Mouse (Mus musculus) embryonic stem cell, embryonic (primary cell): ENCODE data around the gene Polr3e.

Experiments used
- CTCF ChIA-PET, 4 experiments: fragments of 300-600 bp in 2 of 4; fragments of 350-600 bp in 2 of 4; sonication (Branson Sonifier 250); formaldehyde crosslinking; loops; one replicate each; lab custom pipeline; 2022; ENCODE audit warnings: inconsistent platforms in 2 of 4; lab: Charles Lee
- POLR2A ChIA-PET, 4 experiments: fragments of 300-600 bp in 2 of 4; fragments of 350-600 bp in 2 of 4; sonication (Branson Sonifier 250); formaldehyde crosslinking; loops; one replicate each; lab custom pipeline; 2022; ENCODE audit warnings: antibody characterized with exemption in 4 of 4, inconsistent platforms in 1 of 4; lab: Charles Lee

Gene Polr3e

DNA sequence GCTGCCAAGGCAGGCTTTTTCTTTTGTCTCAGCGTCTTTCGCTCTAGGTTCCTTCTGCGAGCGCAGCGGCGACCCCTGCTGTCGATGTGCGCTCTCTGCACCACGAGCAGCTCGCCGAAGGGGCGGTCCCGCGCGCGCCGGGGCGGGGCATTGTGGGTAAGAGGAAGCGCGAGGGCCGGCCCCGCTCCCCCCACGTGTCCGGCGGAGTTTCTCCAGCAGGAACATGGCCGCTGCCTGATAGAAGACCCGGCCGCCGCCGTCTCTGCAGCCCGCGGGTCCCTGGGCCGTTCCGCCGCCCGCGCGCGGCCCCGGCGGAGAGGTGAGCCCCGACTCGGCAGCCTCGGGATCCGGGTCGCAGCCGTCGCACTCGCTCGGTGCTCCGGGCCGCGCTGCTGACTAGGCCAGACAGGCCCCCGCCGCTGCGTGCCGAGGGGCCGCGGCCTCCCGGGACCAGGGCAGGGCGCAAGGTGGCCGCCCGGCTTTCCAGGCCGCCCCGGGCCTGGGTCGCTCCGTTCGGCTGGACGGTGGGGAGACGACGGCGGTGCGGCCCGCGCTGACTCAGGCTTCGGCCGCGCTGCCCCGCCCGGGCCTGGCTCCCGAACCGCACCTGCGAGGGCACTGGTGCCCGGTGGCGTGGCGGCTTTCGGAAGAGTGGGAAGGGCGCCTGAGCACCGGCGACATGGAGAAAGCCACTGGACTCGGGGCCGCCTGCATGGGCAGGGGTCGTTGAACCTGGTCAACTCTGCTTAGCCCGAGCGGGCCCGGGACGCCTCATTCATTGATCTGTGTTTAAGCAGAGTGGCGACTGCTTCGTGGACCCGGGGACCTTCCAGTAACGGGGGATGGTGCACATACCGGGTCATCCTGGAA is at the start of gene Polr3e:
TSS of gene Polr3e (plus strand) at position 153 of the 870 bp plus-strand sequence.
- CTCF ChIA-PET = interaction anchor here (0.6 to 3.1 kb wide), 12 partner anchors 20 to 202 kb away, joined by 3 to 36 read pairs (median 6); partner anchors contain the start of gene Eef2k (in 2 of the 4)

DNA sequence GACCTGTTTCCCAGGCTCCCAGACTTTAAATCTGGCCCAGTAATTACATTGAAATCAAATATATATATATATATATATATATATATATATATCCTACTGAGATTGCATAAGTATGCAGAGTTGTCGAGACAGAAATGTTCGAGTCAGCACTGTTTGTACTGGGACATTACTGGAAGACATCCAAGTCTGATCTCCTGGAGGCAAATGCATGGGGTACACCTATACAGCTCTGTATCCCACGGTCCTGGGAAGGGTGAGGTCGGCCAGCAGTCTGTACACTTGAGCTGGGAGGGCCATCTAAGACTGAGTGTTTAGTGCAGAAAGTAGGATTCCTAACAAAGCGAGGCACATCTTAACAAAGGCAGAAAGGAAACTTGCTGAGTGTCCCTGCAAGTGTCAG is 47.7 kb upstream of the Polr3e start:
- CTCF ChIA-PET = interaction anchor here in 1 of 4 experiments (1.1 kb wide), 1 partner anchor 48 kb away, joined by 3 read pairs; the partner anchor contains the start of gene Polr3e
- POLR2A ChIA-PET = interaction anchor here in 3 of 4 experiments (0.6 to 1.3 kb wide), 6 partner anchors 9 to 1332 kb away, joined by 3 to 6 read pairs (median 4); partner anchors contain the start of gene Eef2k (in 2 of the 3)

More for the DNA sequence above, at the start of gene Polr3e:
- POLR2A ChIA-PET = interaction anchor here (0.6 to 8.6 kb wide), 43 partner anchors 9 to 979 kb away, joined by 3 to 52 read pairs (median 4); partner anchors contain the start of genes Eef2k (in 3 of the 4), Cdr2 (in 2 of the 4) and Mfsd13b (in 2 of the 4)

DNA sequence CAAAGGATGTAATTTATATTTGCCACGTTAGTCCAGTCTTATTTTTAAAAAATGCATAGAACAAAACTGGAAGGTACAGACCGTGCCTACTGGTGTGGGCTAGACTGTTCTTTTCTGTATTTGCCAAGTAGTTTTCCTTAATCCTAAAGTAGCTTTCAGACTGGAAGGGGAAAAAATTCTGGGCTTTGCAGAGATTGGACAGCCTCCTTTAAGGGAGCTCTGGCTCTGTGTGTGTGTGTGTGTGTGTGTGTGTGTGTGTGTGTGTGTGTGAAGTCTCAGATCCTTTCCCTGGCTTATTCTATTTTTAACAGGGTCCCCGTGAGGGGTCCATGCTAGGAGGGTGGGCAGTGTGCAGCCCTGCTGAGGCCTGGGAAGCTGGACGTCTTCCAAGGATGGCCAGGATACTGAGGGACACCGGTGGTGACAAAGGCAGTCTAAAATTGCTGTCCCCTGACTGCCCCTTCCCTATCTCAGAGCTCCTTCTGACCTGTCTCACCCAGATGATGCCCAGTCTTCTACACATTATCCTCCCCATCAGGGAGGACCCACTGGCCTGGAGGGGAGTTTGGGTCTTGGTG is 47.0 kb upstream of the Polr3e start:
- CTCF ChIA-PET = interaction anchor here in 1 of 4 experiments (1.1 kb wide), 1 partner anchor 47 kb away, joined by 3 read pairs; the partner anchor contains the start of gene Polr3e
- POLR2A ChIA-PET = interaction anchor here in 3 of 4 experiments (0.6 to 1.3 kb wide), 7 partner anchors 20 to 1332 kb away, joined by 3 to 7 read pairs (median 3); partner anchors contain the start of gene Eef2k (in 1 of the 3)

DNA sequence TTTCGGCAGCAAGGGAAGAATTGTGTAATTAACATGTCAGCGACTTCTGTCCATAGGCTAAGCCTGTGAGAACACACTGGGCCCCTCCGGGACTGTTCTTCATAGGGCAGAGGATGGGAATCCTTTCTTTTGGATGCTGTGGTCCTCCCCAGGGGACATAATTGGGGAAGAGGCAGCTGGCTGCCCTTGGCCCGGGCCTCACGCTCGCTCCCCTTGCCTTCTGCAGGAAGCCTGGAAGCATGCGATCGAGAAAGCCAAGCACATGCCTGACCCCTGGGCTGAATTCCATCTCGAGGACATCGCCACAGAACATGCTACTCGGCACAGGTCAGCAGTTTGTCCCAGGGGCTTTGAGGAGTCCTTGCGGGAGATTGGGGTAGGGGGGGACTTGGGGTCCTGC is 44.5 kb upstream of the Polr3e start:
- ChIA-PET POLR2A (interaction anchor here in 2 of 4 experiments (0.6 to 1.1 kb wide), 2 partner anchors 25 to 133 kb away, joined by 3 read pairs; no protein-coding TSS in a partner anchor), CTCF (no interaction called here)

DNA sequence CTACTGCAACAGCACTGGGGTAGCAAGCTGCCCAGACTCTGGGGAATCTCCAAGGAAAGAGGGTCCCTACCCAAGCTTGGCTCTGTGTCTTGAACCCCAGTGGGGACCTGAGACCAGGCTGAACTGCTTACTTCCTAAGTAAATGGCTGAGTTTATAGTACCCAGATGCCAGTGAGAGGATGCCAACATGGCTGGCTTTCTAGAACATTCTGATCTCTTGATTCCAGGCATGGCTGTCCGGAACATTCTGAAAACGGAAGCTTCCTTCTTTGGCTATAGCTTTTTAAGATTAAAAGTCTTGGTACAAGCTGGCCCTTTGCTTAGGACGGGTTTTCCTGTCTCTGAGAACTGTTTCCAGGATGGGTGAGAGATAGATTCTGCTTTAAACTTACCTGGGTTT is 43.5 kb upstream of the Polr3e start:
- CTCF ChIA-PET = no interaction called here
- POLR2A ChIA-PET = no interaction called here

DNA sequence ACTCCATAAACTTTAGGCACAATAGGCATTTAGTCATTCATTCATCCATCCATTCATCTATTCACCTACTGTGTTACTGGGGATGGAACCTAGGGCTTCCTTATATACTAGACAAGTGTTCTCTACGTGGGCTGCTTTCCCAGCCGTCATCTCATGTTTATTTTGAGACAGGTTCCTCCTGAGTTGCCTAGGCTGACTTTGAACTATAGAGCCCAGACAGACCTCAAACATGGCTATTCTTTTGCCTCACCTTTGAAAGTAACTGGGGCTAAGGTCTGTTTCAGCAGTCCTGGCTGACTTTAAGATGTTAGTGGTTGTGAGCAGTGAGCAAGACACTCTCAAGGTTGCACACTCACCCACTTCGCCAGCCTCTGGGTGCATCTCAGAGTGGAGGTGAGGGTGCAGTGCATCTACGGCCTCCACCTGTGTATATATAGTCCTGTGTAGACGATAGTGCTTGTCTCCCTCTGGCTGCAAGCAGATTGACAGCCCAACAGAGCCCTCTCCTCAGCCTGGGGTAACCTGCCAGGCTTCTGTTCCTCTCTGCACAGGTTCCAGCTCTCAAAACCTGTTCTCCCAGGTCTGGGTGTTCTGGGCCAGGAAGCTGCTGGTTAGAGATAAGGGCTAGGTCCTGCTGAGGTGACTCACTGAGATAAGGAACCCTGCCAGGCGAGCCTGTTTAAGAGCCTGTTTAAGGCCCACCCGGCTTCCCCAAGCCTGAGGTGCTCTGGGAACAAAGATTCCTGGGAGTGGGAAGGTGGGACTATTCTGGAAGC is 42.6 kb upstream of the Polr3e start:
- CTCF ChIA-PET = interaction anchor here in 1 of 4 experiments (0.6 kb wide), 1 partner anchor 9 kb away, joined by 3 read pairs; no protein-coding TSS in a partner anchor
- POLR2A ChIA-PET = interaction anchor here in 2 of 4 experiments (0.5 to 1.2 kb wide), 4 partner anchors 30 to 312 kb away, joined by 3 read pairs; no protein-coding TSS in a partner anchor

- CTCF ChIA-PET = interaction anchor here in 2 of 4 experiments (0.6 to 0.7 kb wide), 4 partner anchors 9 to 672 kb away, joined by 3 to 7 read pairs (median 4); partner anchors contain the start of gene Uqcrc2 (in 1 of the 2)
- POLR2A ChIA-PET = interaction anchor here (0.5 to 1.2 kb wide), 7 partner anchors 10 to 779 kb away, joined by 3 to 4 read pairs (median 3); no protein-coding TSS in a partner anchor
Observed at GRCm38 (mm10) chr7:120875540-120876388, 41.8 kb upstream of the Polr3e start.

DNA sequence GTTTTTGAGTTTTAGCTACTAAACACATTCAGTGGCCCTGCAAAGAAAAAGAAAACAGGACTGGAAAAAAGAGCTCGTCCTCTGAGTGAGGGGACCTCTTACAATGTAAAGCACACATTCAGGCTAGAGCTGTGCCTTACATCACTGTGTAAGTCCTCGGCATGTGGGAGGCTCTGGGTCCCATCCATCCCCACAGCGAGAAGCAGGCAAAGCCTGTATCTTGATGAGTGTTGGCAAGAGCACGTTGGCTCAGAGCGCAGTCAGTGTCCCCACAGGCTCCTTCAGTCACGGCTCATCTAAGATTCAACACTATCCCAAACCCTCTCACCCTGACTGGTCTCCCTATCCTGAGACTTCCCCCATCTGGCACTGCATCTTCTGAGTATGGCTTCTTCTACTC is 39.3 kb upstream of the Polr3e start:
- CTCF ChIA-PET = interaction anchor here in 1 of 4 experiments (0.6 kb wide), 1 partner anchor 41 kb away, joined by 5 read pairs; no protein-coding TSS in a partner anchor
- POLR2A ChIA-PET = interaction anchor here in 1 of 4 experiments (1.3 kb wide), 1 partner anchor 9 kb away, joined by 4 read pairs; no protein-coding TSS in a partner anchor

- ChIA-PET POLR2A (interaction anchor here in 3 of 4 experiments (0.7 to 1.6 kb wide), 6 partner anchors 10 to 167 kb away, joined by 3 to 4 read pairs (median 4); partner anchors contain the start of gene Eef2k (in 1 of the 3)), CTCF (no interaction called here)
Observed at GRCm38 (mm10) chr7:120879972-120880371, 37.6 kb upstream of the Polr3e start.

GRCm38 (mm10) chr7:120880770-120881169 is 36.8 kb upstream of the Polr3e start:
- CTCF ChIA-PET = no interaction called here
- POLR2A ChIA-PET = interaction anchor here in 2 of 4 experiments (1.0 to 1.9 kb wide), 6 partner anchors 12 to 40 kb away, joined by 3 to 4 read pairs (median 3); partner anchors contain the start of genes Eef2k (in 1 of the 2) and Polr3e (in 1 of the 2)

- ChIA-PET POLR2A (interaction anchor here in 3 of 4 experiments (0.7 to 1.9 kb wide), 6 partner anchors 12 to 78 kb away, joined by 3 to 4 read pairs (median 3); partner anchors contain the start of gene Polr3e (in 1 of the 3)), CTCF (no interaction called here)
Observed at GRCm38 (mm10) chr7:120881451-120881850, 36.1 kb upstream of the Polr3e start.

DNA sequence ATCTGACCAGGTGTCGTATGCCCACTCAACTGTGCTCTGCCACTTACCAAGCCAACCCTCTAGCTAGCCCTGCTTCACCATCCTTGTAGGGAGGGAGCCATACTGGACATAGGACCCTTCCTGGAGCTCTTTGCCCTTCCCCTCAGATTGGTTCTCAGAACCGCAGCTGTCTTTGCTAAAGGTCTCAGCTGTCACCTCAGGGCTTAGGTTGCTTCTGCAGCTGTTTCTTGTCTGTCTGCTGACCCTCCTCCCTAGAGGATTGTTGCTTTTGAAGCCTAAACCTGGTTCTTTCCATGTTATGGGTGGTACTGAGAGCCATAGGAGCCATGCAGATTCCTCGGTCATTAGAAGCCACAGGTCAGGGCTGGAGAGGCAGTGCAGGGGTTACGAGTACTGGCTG is 34.9 kb upstream of the Polr3e start:
- CTCF ChIA-PET = no interaction called here
- POLR2A ChIA-PET = interaction anchor here in 1 of 4 experiments (0.8 to 1.0 kb wide), 3 partner anchors 12 to 47 kb away, joined by 3 read pairs; partner anchors contain the start of gene Eef2k

- CTCF ChIA-PET = interaction anchor here in 1 of 4 experiments (0.6 kb wide), 1 partner anchor 591 kb away, joined by 13 read pairs; no protein-coding TSS in a partner anchor
- POLR2A ChIA-PET = no interaction called here
Observed at GRCm38 (mm10) chr7:120883523-120884290, 33.8 kb upstream of the Polr3e start.

GRCm38 (mm10) chr7:120884746-120885145 is 32.8 kb upstream of the Polr3e start:
- CTCF ChIA-PET = interaction anchor here in 1 of 4 experiments (0.6 kb wide), 1 partner anchor 9 kb away, joined by 4 read pairs; no protein-coding TSS in a partner anchor
- POLR2A ChIA-PET = no interaction called here

- POLR2A ChIA-PET = interaction anchor here in 3 of 4 experiments (0.5 to 1.3 kb wide), 7 partner anchors 12 to 366 kb away, joined by 3 to 7 read pairs (median 4); no protein-coding TSS in a partner anchor
Observed at GRCm38 (mm10) chr7:120893123-120893522, 24.4 kb upstream of the Polr3e start.

More at GRCm38 (mm10) chr7:120893123-120893522, 24.4 kb upstream of the Polr3e start:
- CTCF ChIA-PET = interaction anchor here in 1 of 4 experiments (0.7 kb wide), 1 partner anchor 671 kb away, joined by 4 read pairs; no protein-coding TSS in a partner anchor
